Mouse (Mus musculus) regulatory T cell (primary cell): ENCODE data around the gene Clec3b.

Experiments
- in situ Hi-C: fragments of 300-600 bp; cut with MboI, MseI; formaldehyde crosslinking; loops from one replicate; pipeline ENCODE4 v1.15.1; 2025; ENCODE audit warnings: high pct_unique_total_duplicates

Gene Clec3b

DNA sequence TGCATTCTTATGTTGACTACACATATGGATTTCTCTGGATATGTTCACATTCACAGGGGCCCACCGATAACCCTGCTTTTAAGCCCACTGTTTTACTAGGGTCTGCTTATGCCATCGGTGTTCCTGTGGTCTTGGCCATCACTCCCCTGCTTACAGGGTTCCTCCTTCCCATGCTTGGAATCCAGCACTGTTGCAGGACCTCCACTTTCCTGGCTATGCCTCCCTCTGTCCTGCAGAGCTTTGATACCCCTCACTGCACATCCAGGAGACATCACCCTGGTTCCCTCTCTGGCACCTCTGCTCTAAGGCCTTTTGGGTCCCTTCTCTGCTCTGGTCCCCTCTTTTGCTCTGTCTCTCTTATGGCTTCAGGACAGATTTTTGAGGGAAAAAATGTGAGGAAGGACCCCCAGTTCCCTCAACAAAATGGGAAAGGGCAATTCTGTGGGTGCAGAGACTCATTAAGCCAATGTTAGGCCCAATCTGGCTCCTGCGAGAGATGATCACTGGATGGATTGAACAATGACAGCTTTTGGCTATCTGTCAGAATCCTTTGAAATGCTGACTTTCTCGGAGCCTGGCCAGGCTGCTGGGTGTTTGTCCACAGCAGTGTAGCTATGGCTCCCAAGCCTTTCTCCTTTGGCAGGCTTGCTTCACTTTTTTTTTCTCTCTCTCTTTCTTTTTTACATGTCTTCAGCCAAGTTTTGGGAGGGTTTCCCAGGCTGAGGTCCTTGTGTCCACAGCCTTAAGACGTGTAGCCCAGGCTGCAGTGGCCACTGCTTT is at the start of gene Clec3b:
Gene Clec3b, plus strand, starts transcription at position 706 of the 780 bp plus-strand sequence.
- in situ Hi-C loops = loop anchor here (5.0 to 10.0 kb wide), 2 partner anchors 372 to 1036 kb away; partner anchors contain the start of gene Snrk

DNA sequence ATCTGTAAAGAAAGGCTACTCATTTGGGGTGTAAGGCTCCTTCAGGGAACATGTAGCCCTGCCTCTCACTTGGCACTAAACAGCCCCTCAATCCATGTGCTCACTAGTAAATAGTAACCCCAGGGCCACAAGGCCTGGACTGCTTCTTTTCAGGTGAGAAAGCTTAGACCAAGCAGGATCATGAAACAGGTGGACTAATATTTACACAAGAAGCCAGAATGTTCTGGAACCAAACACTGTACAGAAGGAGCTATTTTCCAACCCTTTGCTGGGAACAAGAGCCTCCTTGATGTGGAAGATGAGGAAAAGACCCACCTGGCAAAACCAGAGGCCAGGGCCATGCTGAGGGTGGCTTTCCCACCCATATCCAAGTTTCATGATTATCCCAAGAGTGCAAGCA is 47.3 kb upstream of the Clec3b start:
- in situ Hi-C loops = loop anchor here (5.0 kb wide), 1 partner anchor 96 kb away; no protein-coding TSS in a partner anchor

DNA sequence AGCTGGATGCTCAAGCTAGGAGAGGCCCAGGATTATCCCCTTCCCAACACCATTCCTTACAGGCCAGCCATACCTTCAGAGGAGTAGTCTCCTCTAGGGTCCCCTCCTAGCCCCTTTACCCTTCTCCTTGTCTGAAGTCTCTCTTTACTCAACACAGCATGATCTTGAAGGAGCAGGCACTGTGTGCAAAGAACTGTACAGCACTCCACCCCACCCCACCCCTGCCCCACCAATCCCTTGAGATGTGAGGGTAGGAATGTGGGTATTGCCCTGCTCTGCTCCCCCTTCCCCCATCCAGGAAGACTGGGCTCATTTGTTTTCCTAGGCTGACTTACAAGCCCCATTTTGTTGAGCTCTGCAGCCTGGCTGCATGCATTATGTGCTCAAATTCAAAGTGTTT is 46.4 kb upstream of the Clec3b start:
- in situ Hi-C loops = loop anchor here (5.0 kb wide), 1 partner anchor 97 kb away; no protein-coding TSS in a partner anchor

DNA sequence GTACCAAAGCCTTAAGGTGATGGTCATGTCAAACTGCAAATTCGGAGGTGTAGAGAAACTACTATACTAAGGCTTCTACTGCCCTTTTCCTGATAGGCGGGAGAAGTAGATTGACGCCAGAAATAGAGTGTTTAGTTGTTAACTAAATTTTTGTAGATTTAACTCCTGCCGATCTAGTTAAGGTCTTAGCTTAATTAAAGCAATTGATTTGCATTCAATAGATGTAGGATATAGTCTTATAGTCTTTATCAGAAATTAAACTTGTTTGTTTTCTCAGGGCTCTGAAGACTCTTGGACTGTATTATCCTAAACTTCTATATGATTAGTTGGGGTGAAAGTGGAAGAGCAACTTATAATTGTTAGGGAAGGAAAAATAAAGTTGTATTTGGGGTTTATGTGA is 43.6 kb upstream of the Clec3b start:
- in situ Hi-C loops = no loop called here

DNA sequence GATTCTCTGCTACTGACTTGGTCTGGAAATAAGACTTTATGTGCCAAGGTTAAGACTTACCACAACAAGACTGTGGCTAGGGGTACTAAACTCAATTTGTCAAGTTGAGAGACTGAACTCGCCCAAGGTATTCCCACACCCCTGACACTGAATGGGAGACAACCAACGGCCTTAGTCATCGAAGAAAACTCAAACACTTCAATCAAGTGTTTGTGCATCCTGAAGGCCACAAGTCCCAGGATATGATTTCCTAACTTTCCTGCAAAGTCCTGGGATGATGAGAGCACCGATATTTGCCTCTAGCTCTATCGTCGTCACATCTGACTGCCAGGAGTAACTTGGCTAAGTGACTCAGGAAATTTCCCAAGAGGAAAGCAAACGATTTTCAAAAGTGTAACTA is 41.6 kb upstream of the Clec3b start:
- in situ Hi-C loops = no loop called here

DNA sequence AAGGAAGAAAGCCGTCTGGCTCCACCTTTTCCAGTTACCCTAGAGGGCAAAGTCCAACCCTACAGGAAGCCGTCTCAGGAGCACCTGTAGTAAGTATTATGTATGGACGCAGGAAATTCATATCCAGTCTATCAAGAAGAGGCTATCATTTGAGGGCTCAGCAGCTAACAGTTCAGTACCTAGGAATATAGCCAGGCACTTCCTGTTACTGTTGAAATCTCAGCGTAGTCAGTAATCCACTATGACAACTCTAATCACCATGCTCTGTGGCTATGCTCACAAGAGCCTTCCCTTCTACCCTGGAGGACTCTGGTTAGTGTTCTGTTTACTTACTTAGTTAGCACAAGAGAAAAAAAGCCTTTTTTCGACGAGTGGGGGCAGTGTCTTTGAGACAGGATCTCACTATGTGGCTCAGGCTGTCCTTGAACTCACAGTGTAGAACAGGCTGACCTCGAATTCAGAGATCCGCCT is 39.0 kb upstream of the Clec3b start:
- in situ Hi-C loops = no loop called here

DNA sequence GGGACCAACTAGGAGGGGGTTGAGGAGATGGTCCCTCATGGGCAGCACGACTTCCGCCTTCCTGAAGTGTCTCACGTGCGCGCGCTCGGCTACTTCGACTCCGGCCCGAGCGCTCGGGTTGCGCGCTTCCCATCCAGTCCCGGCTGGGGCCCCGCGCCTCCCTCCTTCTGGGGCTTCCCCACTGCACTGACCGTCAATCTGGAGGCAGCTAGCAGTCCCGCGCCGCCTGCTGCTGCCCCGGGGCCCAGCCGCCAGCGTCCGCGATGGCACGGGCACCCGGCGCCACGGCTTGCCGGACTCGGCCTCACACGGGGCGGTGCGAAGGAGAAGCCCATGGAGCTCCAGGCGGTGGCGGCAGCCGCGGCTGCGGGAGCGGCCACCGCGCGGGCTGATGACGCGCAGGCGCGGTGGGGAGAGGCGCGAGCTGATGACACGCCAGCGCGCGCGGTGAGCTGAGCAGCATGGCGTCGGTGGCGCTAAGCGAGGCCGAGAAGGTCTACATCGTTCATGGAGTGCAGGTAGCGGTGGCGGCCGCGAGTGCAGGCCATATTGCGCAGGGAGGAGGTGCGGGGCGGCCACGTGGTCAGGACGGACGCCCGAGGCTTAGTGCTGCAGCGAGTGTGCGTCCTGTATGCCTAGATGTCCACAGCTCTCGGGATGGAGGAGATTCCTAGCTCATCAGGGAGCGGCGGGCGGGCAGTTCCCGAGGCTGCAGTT is 37.8 kb upstream of the Clec3b start, which contains the start of the genes Zdhhc3 and Exosc7:
Gene Zdhhc3, minus strand, starts transcription at position 401 of the 717 bp plus-strand sequence.
Gene Exosc7, plus strand, starts transcription at position 411 of the 717 bp plus-strand sequence.
- in situ Hi-C loops = no loop called here

- in situ Hi-C loops = no loop called here
Observed at GRCm38 (mm10) chr9:123113931-123114330, 36.8 kb upstream of the Clec3b start.

DNA sequence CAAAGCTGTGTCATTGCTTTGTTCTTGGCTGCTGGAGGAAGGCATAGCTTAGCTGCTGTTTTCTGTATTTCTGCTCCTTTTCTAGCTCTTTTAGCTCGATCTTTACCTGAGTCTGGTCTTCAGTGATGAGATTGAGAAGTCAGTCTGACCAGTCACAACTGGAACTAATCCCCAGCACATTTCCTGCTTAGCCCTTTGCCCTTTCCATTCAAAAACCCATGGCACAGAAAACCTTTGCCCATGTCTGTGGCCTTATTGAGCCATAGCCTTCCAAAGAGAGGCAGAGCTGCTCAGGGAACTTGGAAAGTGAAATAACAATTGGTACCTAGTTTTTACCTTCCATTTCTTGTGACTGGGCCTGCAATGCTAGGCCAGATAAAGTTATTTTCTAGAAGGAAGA is 35.2 kb upstream of the Clec3b start:
- in situ Hi-C loops = no loop called here

- in situ Hi-C loops = no loop called here
Observed at GRCm38 (mm10) chr9:123123017-123123416, 27.7 kb upstream of the Clec3b start.

DNA sequence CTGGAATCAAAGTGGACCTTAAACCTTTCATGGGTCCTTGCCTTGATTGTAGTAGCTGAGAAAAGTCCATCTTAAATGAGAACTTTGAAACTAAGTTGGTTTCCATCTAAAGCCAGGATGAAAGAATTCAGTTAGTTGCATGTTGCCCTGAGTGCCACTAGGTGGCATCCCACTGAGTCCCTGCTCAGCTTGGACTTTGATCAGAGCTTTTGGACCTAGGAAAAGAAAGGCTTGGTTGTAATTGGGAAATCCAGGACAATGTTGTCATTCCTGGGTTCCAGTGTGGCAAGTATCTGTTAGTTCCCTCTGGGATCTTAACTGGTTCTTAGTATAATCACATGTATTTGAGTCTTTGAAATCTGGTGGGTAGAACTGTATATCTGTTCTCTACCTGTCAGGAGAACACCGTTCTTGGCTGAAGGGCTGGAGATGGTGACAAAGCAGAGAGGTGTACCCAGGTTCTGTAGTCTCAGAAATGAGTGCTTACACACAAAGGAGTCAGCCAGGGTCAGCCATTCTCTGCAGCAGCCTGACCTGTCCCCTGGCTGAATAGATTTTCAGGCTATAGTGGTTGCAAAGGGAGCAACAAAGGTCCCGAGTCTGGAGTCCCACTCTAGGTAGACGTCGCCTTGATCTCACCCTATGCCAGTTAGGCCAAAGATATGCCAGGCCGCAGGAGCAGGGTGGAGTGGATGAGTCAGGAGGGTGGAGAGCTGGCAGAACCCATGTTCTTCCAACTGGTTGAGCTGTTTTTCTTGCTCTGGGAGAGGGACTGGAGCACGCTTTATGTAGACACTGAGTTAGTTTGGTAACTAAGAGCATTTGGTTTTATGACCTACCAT is 27.0 kb upstream of the Clec3b start:
- in situ Hi-C loops = no loop called here

DNA sequence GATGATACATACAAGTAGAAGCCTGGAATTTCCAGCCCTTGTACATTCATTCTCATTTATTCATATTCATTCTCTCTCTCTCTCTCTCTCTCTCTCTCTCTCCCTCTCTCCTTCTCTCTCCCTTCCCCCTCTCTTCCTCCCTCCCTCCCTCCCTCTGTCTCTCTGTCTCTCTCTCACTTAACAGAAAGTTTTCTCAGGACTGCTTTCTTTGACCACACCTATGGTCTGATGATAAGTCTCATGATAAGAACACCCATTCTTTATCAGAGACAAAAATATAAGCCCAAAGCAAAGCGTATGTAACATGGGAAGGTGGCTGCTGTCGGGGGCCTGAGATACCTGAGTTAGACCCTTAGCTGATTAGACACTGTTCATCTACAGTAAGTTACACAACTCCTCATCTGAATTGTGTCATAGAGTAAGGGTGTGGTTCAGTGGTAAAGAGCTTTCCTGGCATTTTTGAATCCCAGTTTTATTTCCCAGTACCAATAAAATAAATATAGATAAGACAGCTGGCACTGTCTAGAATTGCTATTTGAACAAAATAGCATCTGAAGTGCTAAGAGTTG is 26.2 kb upstream of the Clec3b start:
- in situ Hi-C loops = no loop called here

DNA sequence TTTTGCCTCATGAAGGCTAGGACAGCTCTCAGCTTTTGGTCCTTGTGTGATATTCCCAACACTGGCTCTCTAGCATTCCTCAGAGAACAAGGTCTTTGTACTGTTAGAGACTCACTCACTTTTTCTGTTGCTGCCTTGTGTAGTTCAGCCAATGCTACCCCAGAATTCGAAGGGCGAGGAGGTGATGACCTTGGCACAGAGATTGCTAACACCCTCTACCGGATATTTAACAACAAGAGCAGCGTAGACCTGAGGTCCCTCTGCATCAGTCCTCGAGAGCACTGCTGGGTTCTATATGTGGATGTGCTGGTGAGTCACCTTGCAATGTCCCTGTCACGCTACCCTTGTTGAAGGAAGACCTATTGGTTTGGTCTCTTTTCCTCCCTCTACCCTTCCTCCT is 23.1 kb upstream of the Clec3b start:
- in situ Hi-C loops = no loop called here

- in situ Hi-C loops = no loop called here
Observed at GRCm38 (mm10) chr9:123132994-123133393, 17.8 kb upstream of the Clec3b start.

DNA sequence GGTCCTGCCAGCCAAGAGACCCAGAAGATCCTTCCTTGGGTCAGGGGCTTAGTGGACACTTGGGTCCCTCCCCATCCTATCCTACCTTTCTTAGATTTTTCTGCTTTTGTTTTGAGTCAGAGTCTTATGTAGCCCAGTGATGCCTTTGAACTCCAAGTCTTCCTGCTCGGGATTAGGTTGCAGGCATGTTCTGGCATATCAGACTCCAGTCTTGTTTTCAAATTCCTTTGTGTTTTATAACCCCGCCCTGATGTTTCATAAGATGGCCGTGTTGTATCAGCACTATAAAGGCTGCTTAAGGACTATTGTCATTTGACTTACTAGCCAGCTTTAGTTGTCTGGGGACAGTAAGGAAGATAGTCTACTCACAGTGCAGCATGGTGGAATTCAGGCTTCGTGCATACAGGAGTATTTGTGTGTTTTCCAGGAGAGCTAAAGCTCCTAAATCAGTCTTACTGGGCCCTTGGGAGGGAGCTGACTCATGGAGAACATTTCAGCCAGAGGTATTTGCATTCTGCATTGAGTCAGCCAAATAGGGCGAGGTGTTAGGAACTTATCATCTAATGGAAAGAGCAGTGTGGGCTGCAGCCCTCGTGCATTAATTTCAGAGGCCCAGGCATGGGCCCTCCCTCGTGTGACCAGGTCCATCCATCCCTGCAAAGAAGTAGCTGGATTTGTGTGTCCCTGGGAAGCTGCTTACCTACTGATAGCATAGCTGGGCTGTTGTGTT is 13.6 kb upstream of the Clec3b start:
- in situ Hi-C loops = no loop called here

DNA sequence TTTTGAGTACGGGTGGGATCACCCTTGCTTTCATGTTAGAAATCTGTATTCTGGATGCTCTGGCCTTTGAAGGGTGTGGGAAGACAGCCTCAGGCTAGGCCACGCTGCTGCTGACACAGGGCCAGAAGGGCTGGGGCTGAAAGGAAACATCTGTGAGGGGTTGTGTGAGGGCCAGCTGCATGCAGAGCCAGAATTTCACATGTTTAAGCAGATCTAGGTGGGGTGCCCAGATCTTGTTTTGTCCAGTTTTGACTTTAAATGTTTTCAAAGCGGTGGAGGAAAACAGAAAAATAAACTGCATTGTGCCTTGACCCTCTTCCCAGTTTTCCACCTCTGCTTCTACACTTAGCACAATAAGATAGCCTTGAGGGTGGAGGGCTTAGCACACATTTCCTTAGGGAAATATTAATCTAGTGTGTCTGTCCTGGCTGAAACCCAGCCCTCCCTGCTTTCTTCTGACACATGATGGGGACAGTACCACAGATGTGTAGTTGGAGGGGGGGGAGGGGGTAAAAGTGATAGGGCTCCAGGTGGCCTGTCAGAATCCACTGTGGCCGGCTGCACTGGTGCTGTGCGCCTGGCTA is 11.8 kb upstream of the Clec3b start:
- in situ Hi-C loops = no loop called here

GRCm38 (mm10) chr9:123139887-123140614 is 10.7 kb upstream of the Clec3b start:
- in situ Hi-C loops = no loop called here

DNA sequence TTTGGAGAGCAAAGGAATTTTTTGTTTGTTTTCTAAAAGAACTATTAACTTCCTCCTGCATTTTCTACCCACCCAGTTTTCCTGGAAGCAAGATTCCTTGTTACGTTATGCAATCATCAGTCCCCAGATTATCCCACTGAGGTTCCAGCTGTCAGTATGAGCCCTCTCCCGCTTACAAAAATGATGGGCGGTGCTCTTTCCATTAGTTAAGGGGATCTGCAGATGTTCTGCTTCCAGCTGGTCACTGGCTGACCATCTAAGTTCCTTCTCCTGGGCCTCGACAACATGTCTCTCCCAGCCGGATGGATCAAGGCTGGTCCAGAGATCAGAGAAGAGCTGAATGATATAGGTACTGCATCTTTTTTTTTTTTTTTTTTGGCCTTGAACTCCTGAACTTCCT is 2.3 kb upstream of the Clec3b start:
- in situ Hi-C loops = no loop called here

DNA sequence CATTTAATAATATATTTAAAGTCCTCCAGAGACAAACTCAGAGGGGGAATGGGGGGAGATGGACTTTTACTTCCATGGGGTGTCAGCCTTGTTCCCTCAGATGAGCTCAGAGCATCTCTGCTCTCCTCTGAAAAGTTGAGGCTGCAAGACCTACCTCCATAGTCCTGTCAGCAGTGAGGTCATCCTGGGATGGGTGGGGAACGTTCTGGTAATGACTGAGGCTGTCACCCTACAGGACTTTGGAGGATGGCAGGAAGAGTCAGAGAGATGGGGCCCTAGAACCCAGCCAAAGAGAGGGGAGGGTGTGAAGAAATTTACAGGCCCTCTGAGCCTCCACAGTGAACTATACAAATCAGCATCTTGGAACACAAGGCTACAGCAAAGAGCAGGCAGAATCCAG is 815 bp downstream of the Clec3b start:
- in situ Hi-C loops = loop anchor here (5.0 to 10.0 kb wide), 2 partner anchors 371 to 1037 kb away; partner anchors contain the start of gene Snrk
